Mouse (Mus musculus) heart, adult 2 months (tissue): ENCODE results near the gene Shld1. TPM values are rescaled to one million over a fixed set of nuclear protein-coding genes. Genes with fewer than 3 reads are reported as not detected.

ENCODE experiments used
- DNase-seq, 2 experiments: peaks; one replicate each; pipeline ENCODE4 v3.0.0; 2021
- H3K27ac ChIP-seq: fragments of 200-600 bp; 2 replicates; pipeline ENCODE4 v1.8.1; 2022
- H3K27me3 ChIP-seq: fragments of 200-500 bp; 2 replicates; pipeline ENCODE4 v1.6.1; 2012; ENCODE audit warnings: mild to moderate bottlenecking, low read length, inconsistent platforms, mixed read lengths; ENCODE audit not compliant: control insufficient read depth, insufficient read depth
- H3K36me3 ChIP-seq: fragments of 200-500 bp; 2 replicates; pipeline ENCODE4 v1.6.1; 2012; ENCODE audit warnings: low read length, inconsistent platforms; ENCODE audit not compliant: control insufficient read depth, insufficient read depth
- H3K4me1 ChIP-seq: fragments of 200-500 bp; 2 replicates; pipeline ENCODE4 v1.6.1; 2011; ENCODE audit warnings: low read length; ENCODE audit not compliant: control insufficient read depth, insufficient read depth
- H3K4me3 ChIP-seq: fragments of 200-600 bp; 2 replicates; pipeline ENCODE4 v1.8.1; 2022
- H3K79me2 ChIP-seq: fragments of 200-500 bp; replicated peaks from 2 replicates; pipeline ENCODE4 v1.6.1; 2012; ENCODE audit warnings: mild to moderate bottlenecking, inconsistent platforms, low read length, moderate library complexity, mixed read lengths; ENCODE audit not compliant: control insufficient read depth, insufficient read depth
- H3K9ac ChIP-seq: fragments of 200-500 bp; 2 replicates; pipeline ENCODE4 v1.6.1; 2012; ENCODE audit warnings: low read depth, mild to moderate bottlenecking, control low read depth, inconsistent platforms, low read length, mixed read lengths
- CTCF ChIP-seq: fragments of 200-600 bp; IDR thresholded peaks from 2 replicates; pipeline ENCODE4 v1.8.1; 2022; ENCODE audit warnings: antibody characterized with exemption, mild to moderate bottlenecking, moderate library complexity
- EP300 ChIP-seq: fragments of 200-500 bp; IDR thresholded peaks from 2 replicates; pipeline ENCODE4 v1.6.1; 2011; ENCODE audit warnings: low read depth, low read length, control low read depth; ENCODE audit not compliant: insufficient read depth
- POLR2A ChIP-seq: fragments of 200-500 bp; IDR thresholded peaks from 2 replicates; pipeline ENCODE4 v1.6.1; 2011; ENCODE audit warnings: mild to moderate bottlenecking, low read depth, low read length, control low read depth; ENCODE audit not compliant: insufficient read depth
- WGBS: fragments of 180-500 bp; shearing (Covaris S2); methylation state at CpG from one replicate; pipeline ENCODE4 v1.1.7; 2018; 5-methylcytosine and 5-hydroxymethylcytosine counted together
- intact Hi-C: fragments of 180-260 bp; cut with DNase I; formaldehyde crosslinking; loops from one replicate; pipeline ENCODE4 v1.15.1; 2025
- polyA plus RNA-seq: library from polyadenylated mRNA; depleted of rRNA; stranded (reverse); fragments of >200 nt; gene quantifications from 2 replicates; pipeline ENCODE4 v1.2.3, GENCODE M21; 2012; rRNA removed
- total RNA-seq, 2 experiments: library from RNA; stranded (reverse); gene quantifications; 2 replicates each; pipeline ENCODE4 v1.2.3; 2021

The Shld1 gene
- total and polyA plus RNA-seq, 3 experiments = 34.8 to 57.6 (median 37.8) TPM

GRCm38 (mm10) chr2:132770822-132771221 is 84.1 kb downstream of the Shld1 start:
- Histone ChIP-seq H3K36me3 (no peaks in the 10 kb centered on the region), H3K27ac (no peak overlapping the region), H3K9ac (no peak overlapping the region), H3K27me3 (no peaks in the 10 kb centered on the region), H3K4me3 (no peak overlapping the region), H3K4me1 (no peaks in the 10 kb centered on the region), H3K79me2 (no peaks in the 10 kb centered on the region)
- intact Hi-C loops = no loop called here
- DNase-seq = no peak
- TF ChIP-seq POLR2A (no peak), CTCF (no peak), EP300 (no peak)
- WGBS = 42% methylated on average over 1 of the region's 1 CpGs

- 10% methylated on average over 4 of the region's 4 CpGs for WGBS
- H3K79me2 ChIP-seq = no peaks in the 10 kb centered on the region
- peaks cover 2% of the 10 kb centered on the region; the same call in 1 of the 2 replicates for H3K27me3 ChIP-seq
- intact Hi-C loops = no loop called here
- no peaks in the 10 kb centered on the region for H3K4me1 ChIP-seq
- H3K4me3 ChIP-seq = no peak within 1 kb of the TSS
- TF ChIP-seq CTCF (no peak), EP300 (no peak), POLR2A (no peak)
- H3K27ac ChIP-seq = no peak within 1 kb of the TSS
- H3K9ac ChIP-seq = no peak within 1 kb of the TSS
- H3K36me3 ChIP-seq = no peaks in the 10 kb centered on the region
- no peak for DNase-seq
Measured at GRCm38 (mm10) chr2:132780978-132781377, 94.2 kb downstream of the Shld1 start, which contains the start of gene Chgb. Gene Chgb, plus strand, starts transcription at chr2:132781278.

GRCm38 (mm10) chr2:132781439-132782068 is 94.8 kb downstream of the Shld1 start:
- Histone ChIP-seq H3K4me3 (no peak overlapping the region), H3K79me2 (no peaks in the 10 kb centered on the region), H3K36me3 (no peaks in the 10 kb centered on the region), H3K4me1 (no peaks in the 10 kb centered on the region), H3K9ac (no peak overlapping the region), H3K27me3 (peaks cover 2% of the 10 kb centered on the region; the same call in 1 of the 2 replicates), H3K27ac (no peak overlapping the region)
- intact Hi-C loops = no loop called here
- TF ChIP-seq EP300 (0 out of 2 replicates have a peak, but pooled peaks have one; percentile 30), POLR2A (no peak)
- WGBS = 1% methylated on average over 40 of the region's 41 CpGs
- DNase-seq = peak; percentile 81 to 84

- peaks cover 2% of the 10 kb centered on the region; the same call in 1 of the 2 replicates for H3K27me3 ChIP-seq
- H3K79me2 ChIP-seq = no peaks in the 10 kb centered on the region
- H3K9ac ChIP-seq = no peak overlapping the region
- no peak overlapping the region for H3K4me3 ChIP-seq
- intact Hi-C loops = no loop called here
- no peaks in the 10 kb centered on the region for H3K36me3 ChIP-seq
- DNase-seq = no peak
- WGBS = 77% methylated on average over 6 of the region's 6 CpGs
- no peak for TF ChIP-seq POLR2A
- no peak for TF ChIP-seq CTCF
- TF ChIP-seq EP300 = no peak
- no peak overlapping the region for H3K27ac ChIP-seq
- no peaks in the 10 kb centered on the region for H3K4me1 ChIP-seq
Measured at GRCm38 (mm10) chr2:132784039-132784438, 97.3 kb downstream of the Shld1 start.

GRCm38 (mm10) chr2:132793441-132794203 is 106.9 kb downstream of the Shld1 start:
- 74% methylated on average over 19 of the region's 19 CpGs for whole genome bisulfite sequencing
- H3K27ac ChIP-seq = no peak overlapping the region
- TF ChIP-seq POLR2A (no peak), EP300 (no peak), CTCF (no peak)
- no peaks in the 10 kb centered on the region for H3K79me2 ChIP-seq
- intact Hi-C loops = no loop called here
- no peaks in the 10 kb centered on the region for H3K4me1 ChIP-seq
- no peak overlapping the region for H3K4me3 ChIP-seq
- H3K27me3 ChIP-seq = no peaks in the 10 kb centered on the region
- H3K36me3 ChIP-seq = no peaks in the 10 kb centered on the region
- no peak overlapping the region for H3K9ac ChIP-seq
- no peak for DNase-seq

GRCm38 (mm10) chr2:132794204-132794586 is 107.5 kb downstream of the Shld1 start:
- Histone ChIP-seq H3K79me2 (no peaks in the 10 kb centered on the region), H3K9ac (no peak overlapping the region), H3K4me1 (no peaks in the 10 kb centered on the region), H3K27me3 (no peaks in the 10 kb centered on the region), H3K4me3 (no peak overlapping the region), H3K27ac (no peak overlapping the region), H3K36me3 (no peaks in the 10 kb centered on the region)
- intact Hi-C loops = no loop called here
- 79% methylated on average over 7 of the region's 7 CpGs for WGBS
- TF ChIP-seq EP300 (no peak), CTCF (no peak), POLR2A (no peak)
- DNase-seq = no peak

Other genes starting within 250 kb of the Shld1 start
- 100 to 1,000 TPM; 135 to 224 TPM for gene Gpcpd1, start 99.2 kb upstream of the Shld1 start, total RNA-seq
- gene Gpcpd1, start 99.2 kb upstream of the Shld1 start, polyA plus RNA-seq = 37.5 and 76.6 TPM in 2 replicates
- gene Chgb, start 94.3 kb downstream of the Shld1 start, total RNA-seq = under 1 TPM; 0.45 to 0.47 TPM
- gene Chgb, start 94.3 kb downstream of the Shld1 start, polyA plus RNA-seq = 0.08 TPM in 1 of 2 replicates, not detected in the other
- gene Trmt6, start 129.1 kb downstream of the Shld1 start, total RNA-seq = 1 to 10 TPM; 5.2 to 6.7 TPM
- gene Trmt6, start 129.1 kb downstream of the Shld1 start, polyA plus RNA-seq = 1.9 and 5.0 TPM in 2 replicates
- gene Mcm8, start 129.2 kb downstream of the Shld1 start, total RNA-seq = 1 to 10 TPM; 2.7 to 2.8 TPM
- 0.82 and 2.0 TPM in 2 replicates for gene Mcm8, start 129.2 kb downstream of the Shld1 start, polyA plus RNA-seq
- gene Crls1, start 159.7 kb downstream of the Shld1 start, total RNA-seq = 10 to 100 TPM; 19.5 to 20.1 TPM
- 21.9 and 36.0 TPM in 2 replicates for gene Crls1, start 159.7 kb downstream of the Shld1 start, polyA plus RNA-seq
- 1 to 10 TPM; 4.8 to 5.9 TPM for gene Lrrn4, start 194.0 kb downstream of the Shld1 start, total RNA-seq
- gene Lrrn4, start 194.0 kb downstream of the Shld1 start, polyA plus RNA-seq = 9.8 and 11.1 TPM in 2 replicates